Mouse (Mus musculus): ENCODE measurements around the gene Arhgap15.
A peak's percentile ranks its signal among the peaks of the same experiment; 100 is the strongest.

Gene Arhgap15

GRCm38 (mm10) chr2:43783759-43784735 lies 35.4 kb downstream of the Arhgap15 start:
- DNase-seq (ENCODE audit: low spot score in 2 of 2): no peak

GRCm38 (mm10) chr2:43786101-43786500 lies 37.5 kb downstream of the Arhgap15 start:
- DNase-seq (ENCODE audit: low spot score in 2 of 2): no peak

GRCm38 (mm10) chr2:43787141-43787540 lies 38.5 kb downstream of the Arhgap15 start:
- DNase-seq (ENCODE audit: low spot score in 2 of 2): peak in 1 of 2 experiments; percentile 46

GRCm38 (mm10) chr2:43788484-43788883 lies 39.9 kb downstream of the Arhgap15 start:
- no peak for DNase-seq (ENCODE audit: low spot score in 2 of 2)

- no peak for DNase-seq (ENCODE audit: low spot score in 2 of 2)
Observed at GRCm38 (mm10) chr2:43790049-43790693, 41.5 kb downstream of the Arhgap15 start.

GRCm38 (mm10) chr2:43791575-43791974 lies 43.0 kb downstream of the Arhgap15 start:
- DNase-seq (ENCODE audit: low spot score in 2 of 2): no peak

GRCm38 (mm10) chr2:43793105-43793504 lies 44.5 kb downstream of the Arhgap15 start:
- no peak for DNase-seq (ENCODE audit: low spot score in 2 of 2)

- DNase-seq (ENCODE audit: low spot score in 2 of 2): no peak
Observed at GRCm38 (mm10) chr2:43794700-43795099, 46.1 kb downstream of the Arhgap15 start.

- no peak for DNase-seq (ENCODE audit: low spot score in 2 of 2)
Observed at GRCm38 (mm10) chr2:43796448-43796847, 47.8 kb downstream of the Arhgap15 start.

- no peak for DNase-seq (ENCODE audit: low spot score in 2 of 2)
Observed at GRCm38 (mm10) chr2:43805960-43806744, 57.5 kb downstream of the Arhgap15 start.

GRCm38 (mm10) chr2:43815896-43816787 lies 67.5 kb downstream of the Arhgap15 start:
- DNase-seq (ENCODE audit: low spot score in 2 of 2): no peak

GRCm38 (mm10) chr2:43816788-43817581 lies 68.4 kb downstream of the Arhgap15 start:
- DNase-seq (ENCODE audit: low spot score in 2 of 2): peak; percentile 18 to 29

- DNase-seq (ENCODE audit: low spot score in 2 of 2): no peak
Observed at GRCm38 (mm10) chr2:43835931-43836330, 87.3 kb downstream of the Arhgap15 start.

- peak in 1 of 2 experiments; percentile 28 for DNase-seq (ENCODE audit: low spot score in 2 of 2)
Observed at GRCm38 (mm10) chr2:43841644-43842043, 93.0 kb downstream of the Arhgap15 start.

GRCm38 (mm10) chr2:43851195-43851594 lies 102.6 kb downstream of the Arhgap15 start:
- DNase-seq (ENCODE audit: low spot score in 2 of 2): peak in 1 of 2 experiments; percentile 7

GRCm38 (mm10) chr2:43862709-43863108 lies 114.1 kb downstream of the Arhgap15 start:
- no peak for DNase-seq (ENCODE audit: low spot score in 2 of 2)

GRCm38 (mm10) chr2:43902403-43902973 lies 153.9 kb downstream of the Arhgap15 start:
- peak; percentile 54 to 78 for DNase-seq (ENCODE audit: low spot score in 2 of 2)

GRCm38 (mm10) chr2:43907496-43907895 lies 158.9 kb downstream of the Arhgap15 start:
- no peak for DNase-seq (ENCODE audit: low spot score in 2 of 2)

GRCm38 (mm10) chr2:43914104-43914503 lies 165.5 kb downstream of the Arhgap15 start:
- no peak for DNase-seq (ENCODE audit: low spot score in 2 of 2)
